8 mouse cellular contexts compared by ENCODE assay signal in the genomic region with DNA sequence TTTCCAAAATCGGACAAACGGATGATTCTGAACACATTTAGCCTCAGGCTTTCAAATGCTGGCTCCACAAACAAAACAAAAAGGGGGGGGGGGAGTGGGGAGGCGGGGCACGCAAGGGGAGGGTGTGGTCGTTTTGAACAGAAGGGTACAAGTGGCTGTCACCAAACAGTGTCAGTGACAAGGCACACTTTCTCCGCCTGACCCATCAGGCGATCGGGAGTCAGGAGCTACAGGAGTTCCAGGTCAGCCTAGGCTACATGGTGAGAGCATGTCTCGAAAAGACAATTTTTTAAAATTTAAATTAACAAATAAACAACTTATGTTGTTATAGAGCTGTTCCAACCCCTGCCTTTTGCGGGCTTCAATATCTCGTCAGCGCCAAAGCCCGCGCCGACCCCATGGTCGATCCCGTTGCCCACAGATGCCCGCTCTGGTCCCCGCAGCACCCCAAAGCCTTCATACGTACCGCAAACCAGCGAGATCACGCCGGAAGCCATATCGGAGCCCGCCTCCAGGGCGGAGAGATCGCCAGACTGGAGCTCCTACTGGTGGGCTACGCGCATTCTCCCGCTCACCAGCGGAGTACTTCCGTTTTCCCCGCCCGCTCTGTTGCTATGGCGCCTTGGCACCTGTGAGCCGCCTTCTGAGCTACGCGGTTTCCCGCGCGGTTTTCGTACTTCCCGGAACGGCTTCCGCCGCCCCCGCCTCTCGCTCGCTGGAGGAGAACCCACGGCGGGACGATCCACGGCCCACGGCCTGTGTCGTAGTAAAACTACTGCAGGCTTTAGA. TPM values are rescaled to one million over a fixed set of nuclear protein-coding genes. Genes with fewer than 3 reads are reported as not detected.
DNase-seq lines count a peak whose midpoint lies in the region; ATAC-seq lines count a peak whose summit lies in the region.

A gene (minus strand): TSS at position 650 of the 789 bp plus-strand sequence.

- H3K4me3 ChIP-seq in hindbrain, embryonic 11.5 days (ENCODE audit: low read depth, low read length), result peak within 1 kb of the TSS; percentile 58

- under 1% methylated on average over 56 of the region's 56 CpGs for WGBS in hindbrain, embryonic 11.5 days

- peak; percentile 98 for ATAC-seq in hindbrain, embryonic 11.5 days (ENCODE audit: low FRiP score)

- peak within 1 kb of the TSS; percentile 60 for H3K4me2 ChIP-seq in hindbrain, embryonic 11.5 days (replicated peaks; ENCODE audit: low read depth, low read length)

- H3K9ac ChIP-seq in hindbrain, embryonic 11.5 days (ENCODE audit: low read depth, low read length), result peak within 1 kb of the TSS; percentile 79

- H3K9me3 ChIP-seq in hindbrain, embryonic 11.5 days (ENCODE audit: control insufficient read depth, low read length), result no peaks in the 10 kb centered on the region

- H3K4me1 ChIP-seq in hindbrain, embryonic 11.5 days (replicated peaks; ENCODE audit: control insufficient read depth, insufficient read depth, low read length), result no peaks in the 10 kb centered on the region

- peak; percentile 92 for DNase-seq in Muller cell, postnatal 12 days (ENCODE audit: inconsistent ontology term)
- peak; percentile 96 for DNase-seq in cerebellum, adult 9-11 months
- DNase-seq in frontal cortex, adult 2 months (ENCODE audit: extremely low spot score in 1 of 2, low spot score in 1 of 2), result peak; percentile 95 to 97
- peak; percentile 96 for DNase-seq in hindbrain, embryonic 11.5 days (ENCODE audit: low spot score)
- peak; percentile 95 to 96 for DNase-seq in layer of hippocampus, postnatal 10 days (ENCODE audit: low spot score in 2 of 2)
- DNase-seq in lung, postnatal 10 days, result peak; percentile 97
- peak; percentile 93 for DNase-seq in ovary, postnatal 36 days (ENCODE audit: low spot score)
- DNase-seq in thymus, postnatal 25 days, result peak; percentile 98

- H3K27ac ChIP-seq in hindbrain, embryonic 11.5 days (ENCODE audit: low read depth, low read length), result peak within 1 kb of the TSS; percentile 73

- no peaks in the 10 kb centered on the region for H3K36me3 ChIP-seq in hindbrain, embryonic 11.5 days (ENCODE audit: control insufficient read depth, insufficient read depth, low read length)

- H3K27me3 ChIP-seq in hindbrain, embryonic 11.5 days (ENCODE audit: control insufficient read depth, insufficient read depth, low read length), result no peaks in the 10 kb centered on the region

RNA-seq across cellular contexts. Expression of the gene that starts here (rescaled TPM):
- 28.6 and 30.0 TPM in 2 replicates for polyA plus RNA-seq in frontal cortex, adult 2 months (2012; rRNA removed)
- 121 and 130 TPM in 2 replicates for polyA plus RNA-seq in hindbrain, embryonic 11.5 days (2014; fragmentation: Nextera tagmentation; extraction: Ambion mirVana)
- 10 to 100 TPM; 25.6 to 28.9 TPM for total RNA-seq in layer of hippocampus, postnatal 10 days (2021)

Comparison
In these comparisons a context has a peak if more than half of its experiments do, and no peak if none do; other contexts are left out.
1. Peak in every context shown above with its lines: DNase-seq, ATAC-seq, H3K4me3 ChIP-seq and H3K27ac ChIP-seq.